Mouse (Mus musculus) erythroblast, embryonic 14.5 days (primary cell): Measurements from ENCODE around the gene Kcns1.

Experiments used
- GATA1 ChIP-seq: IDR thresholded peaks from 2 replicates; pipeline ENCODE4 v1.6.1; 2012; ENCODE audit warnings: low read length, inconsistent platforms, mixed read lengths
- TAL1 ChIP-seq: IDR thresholded peaks from 3 replicates; pipeline ENCODE4 v1.6.1; 2012; ENCODE audit warnings: low read length, inconsistent platforms, mixed read lengths

- no peak for TF ChIP-seq TAL1
- no peak for TF ChIP-seq GATA1
Observed at GRCm38 (mm10) chr2:164180770-164181169, 9.9 kb upstream of the Kcns1 start.
